Mouse (Mus musculus) brain, embryonic 14.5 days (tissue): ENCODE measurements around the gene Atg2a.

ENCODE experiments used
- CTCF ChIP-seq: fragments of 200-500 bp; IDR thresholded peaks from 2 replicates; pipeline ENCODE4 v1.5.1; 2012; ENCODE audit warnings: inconsistent platforms, mild to moderate bottlenecking, moderate library complexity, borderline replicate concordance; ENCODE audit not compliant: insufficient read depth, insufficient read length; ENCODE audit errors: extremely low read depth
- POLR2A ChIP-seq: fragments of 200-500 bp; IDR thresholded peaks from 2 replicates; pipeline ENCODE4 v1.6.1; 2012; ENCODE audit warnings: mild to moderate bottlenecking, inconsistent platforms, borderline replicate concordance; ENCODE audit not compliant: poor library complexity, insufficient read depth, insufficient read length, severe bottlenecking; ENCODE audit errors: extremely low read depth

DNA sequence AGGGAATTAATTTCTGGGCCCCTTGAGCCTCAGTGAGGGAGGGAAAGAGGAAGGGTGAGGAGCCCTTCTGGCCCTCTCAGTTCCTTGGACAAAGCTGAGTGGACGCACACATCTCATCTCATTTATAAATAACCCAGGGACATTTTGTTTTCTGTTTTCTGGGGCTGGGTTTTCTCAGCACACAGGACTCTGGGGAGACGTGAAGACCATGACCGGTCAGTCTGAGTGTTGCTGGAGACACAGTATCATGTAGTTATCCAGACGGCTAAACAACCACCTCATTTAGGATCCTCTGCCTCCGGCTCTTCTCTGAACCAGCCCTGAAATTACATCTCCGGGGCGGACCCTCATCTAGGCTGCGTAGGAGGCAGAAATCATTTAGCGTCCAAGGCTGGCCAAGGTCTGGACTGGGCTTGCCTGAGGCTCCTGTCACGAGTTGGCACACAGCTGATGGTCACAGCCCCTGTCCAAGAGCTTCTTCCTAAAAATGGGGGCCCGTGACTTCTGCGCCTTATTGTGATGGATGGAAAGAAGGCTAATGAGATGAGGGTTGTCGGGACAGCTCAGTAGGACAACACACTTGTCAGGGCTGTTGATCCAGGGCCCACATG is 32.6 kb downstream of the Atg2a start:
- TF ChIP-seq CTCF (no peak), POLR2A (no peak)
